Mouse (Mus musculus): ENCODE measurements around the gene 1600012H06Rik. TPM values are rescaled to one million over a fixed set of nuclear protein-coding genes. Genes with fewer than 3 reads are reported as not detected.

1600012H06Rik gene
- total RNA-seq, 2 experiments from 2014 or later, result 17.1 to 18.1 TPM

Other genes with a start within 250 kb of the 1600012H06Rik start
- 1 to 10 TPM; 3.3 to 3.6 TPM for gene Thbs2, start 248.9 kb upstream of the 1600012H06Rik start, total RNA-seq (2021)
- 1 to 10 TPM; 3.9 to 4.2 TPM for gene Wdr27, start within 50 bp of the 1600012H06Rik start, total RNA-seq (2021)
- 10 to 100 TPM; 55.1 to 55.6 TPM for gene Phf10, start 18.1 kb downstream of the 1600012H06Rik start, total RNA-seq (2021)
- 1 to 10 TPM; 8.8 to 9.1 TPM for gene 9030025P20Rik, start 35.3 kb downstream of the 1600012H06Rik start, total RNA-seq (2021)
- 1 to 10 TPM in 1 of 2 experiments, not detected in 1; 1.6 TPM for gene Gm3417, start 35.6 kb downstream of the 1600012H06Rik start, total RNA-seq (2021)
- 1 to 10 TPM; 5.6 to 5.9 TPM for gene Gm3435, start 67.0 kb downstream of the 1600012H06Rik start, total RNA-seq (2021)
- 10 to 100 TPM; 53.9 to 69.1 TPM for gene Ermard, start 98.0 kb downstream of the 1600012H06Rik start, total RNA-seq (2021)
- gene Tcte3, start 98.3 kb downstream of the 1600012H06Rik start, total RNA-seq (2021), result 1 to 10 TPM in 1 of 2 experiments, not detected in 1; 1.3 TPM
- gene Gm3448, start 98.4 kb downstream of the 1600012H06Rik start, total RNA-seq (2021), result 10 to 100 TPM in 1 of 2 experiments, 1 to 10 TPM in 1; 7.8 to 11.3 TPM

Measured in layer of hippocampus, adult 2 months (tissue).